Mouse (Mus musculus): ENCODE measurements around the gene Gpatch4.

DNA sequence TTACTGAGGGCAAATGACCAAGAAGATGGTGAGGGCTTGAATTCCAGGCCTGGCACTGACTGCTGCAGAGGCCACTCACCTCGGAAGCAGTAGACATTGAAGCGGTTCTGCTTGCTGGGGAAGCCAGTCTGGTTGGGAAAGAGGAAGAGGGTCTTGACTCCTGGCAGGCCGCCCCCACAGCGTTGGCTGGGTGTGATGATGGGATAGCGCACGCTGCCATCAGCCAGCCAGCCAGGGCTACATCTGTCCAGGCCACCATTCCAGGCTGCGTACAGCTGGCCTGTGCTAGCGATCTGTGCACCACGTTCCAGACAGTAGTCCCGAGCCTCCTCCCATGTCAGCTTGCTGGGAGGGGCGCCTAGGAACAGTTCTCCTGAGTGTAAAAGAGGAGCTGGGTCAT, 47.6 kb upstream of the Gpatch4 start:
- no peak for TF ChIP-seq CTCF (IDR thresholded peaks at IDR 0.05; ENCODE audit: insufficient read depth, low read depth, low read length)
- no peak for TF ChIP-seq POLR2A (IDR thresholded peaks at IDR 0.05; ENCODE audit: insufficient read depth, low read depth, low read length)

Measured in olfactory bulb, adult 2 months (tissue).